Mouse (Mus musculus): ENCODE data around the gene Dennd1b. TPM values are rescaled to one million over a fixed set of nuclear protein-coding genes. Genes with fewer than 3 reads are reported as not detected.

Gene Dennd1b
- polyA plus RNA-seq, 1 experiment = 13.2 TPM

GRCm38 (mm10) chr1:139029521-139029920, 66.3 kb downstream of the Dennd1b start:
- no peak for DNase-seq (ENCODE audit: low read depth in 1 of 2, low spot score in 2 of 2)
- TF ChIP-seq CTCF (IDR thresholded peaks at IDR 0.05; ENCODE audit: extremely low read depth, insufficient read depth, insufficient read length, insufficient replicate concordance) (no peak), POLR2A (IDR thresholded peaks at IDR 0.05; ENCODE audit: low read depth, low read length) (no peak)
- H3K4me1 ChIP-seq (ENCODE audit: control insufficient read depth, insufficient read depth, insufficient read length) = no peaks in the 10 kb centered on the region

GRCm38 (mm10) chr1:139032411-139032810, 69.2 kb downstream of the Dennd1b start:
- Histone ChIP-seq H3K36me3 (ENCODE audit: control insufficient read depth, insufficient read depth, low read length) (no peaks in the 10 kb centered on the region), H3K4me1 (ENCODE audit: control insufficient read depth, insufficient read depth, insufficient read length) (peaks cover 5% of the 10 kb centered on the region; the same call in 1 of the 2 replicates), H3K4me3 (ENCODE audit: extremely low read depth, insufficient read depth, insufficient read length) (no peak overlapping the region), H3K27me3 (ENCODE audit: control insufficient read depth, insufficient read depth, low read length) (no peaks in the 10 kb centered on the region), H3K27ac (ENCODE audit: insufficient read depth, low read length) (no peak overlapping the region)
- TF ChIP-seq CTCF (IDR thresholded peaks at IDR 0.05; ENCODE audit: extremely low read depth, insufficient read depth, insufficient read length, insufficient replicate concordance) (no peak), POLR2A (IDR thresholded peaks at IDR 0.05; ENCODE audit: low read depth, low read length) (no peak)
- no peak for DNase-seq (ENCODE audit: low read depth in 1 of 2, low spot score in 2 of 2)
- 89% methylated on average over 1 of the region's 1 CpGs for WGBS

More at GRCm38 (mm10) chr1:139029521-139029920, 66.3 kb downstream of the Dennd1b start:
- Histone ChIP-seq H3K27me3 (ENCODE audit: control insufficient read depth, insufficient read depth, low read length) (no peaks in the 10 kb centered on the region), H3K4me3 (ENCODE audit: extremely low read depth, insufficient read depth, insufficient read length) (no peak overlapping the region), H3K36me3 (ENCODE audit: control insufficient read depth, insufficient read depth, low read length) (no peaks in the 10 kb centered on the region), H3K27ac (ENCODE audit: insufficient read depth, low read length) (no peak overlapping the region)

GRCm38 (mm10) chr1:139035141-139035540, 71.9 kb downstream of the Dennd1b start:
- Histone ChIP-seq H3K4me3 (ENCODE audit: extremely low read depth, insufficient read depth, insufficient read length) (no peak overlapping the region), H3K36me3 (ENCODE audit: control insufficient read depth, insufficient read depth, low read length) (no peaks in the 10 kb centered on the region), H3K27me3 (ENCODE audit: control insufficient read depth, insufficient read depth, low read length) (no peaks in the 10 kb centered on the region), H3K4me1 (ENCODE audit: control insufficient read depth, insufficient read depth, insufficient read length) (peaks cover 10% of the 10 kb centered on the region; the same call in 1 of the 2 replicates), H3K27ac (ENCODE audit: insufficient read depth, low read length) (no peak overlapping the region)
- TF ChIP-seq CTCF (IDR thresholded peaks at IDR 0.05; ENCODE audit: extremely low read depth, insufficient read depth, insufficient read length, insufficient replicate concordance) (no peak), POLR2A (IDR thresholded peaks at IDR 0.05; ENCODE audit: low read depth, low read length) (no peak)
- DNase-seq (ENCODE audit: low read depth in 1 of 2, low spot score in 2 of 2) = peak in 1 of 2 experiments; percentile 11
- WGBS = 38% methylated on average over 4 of the region's 4 CpGs

GRCm38 (mm10) chr1:139036302-139036701, 73.1 kb downstream of the Dennd1b start:
- peaks cover 10% of the 10 kb centered on the region; the same call in 1 of the 2 replicates for H3K4me1 ChIP-seq (ENCODE audit: control insufficient read depth, insufficient read depth, insufficient read length)
- no peaks in the 10 kb centered on the region for H3K36me3 ChIP-seq (ENCODE audit: control insufficient read depth, insufficient read depth, low read length)
- WGBS = 6% methylated on average over 1 of the region's 1 CpGs
- no peak overlapping the region for H3K27ac ChIP-seq (ENCODE audit: insufficient read depth, low read length)
- no peaks in the 10 kb centered on the region for H3K27me3 ChIP-seq (ENCODE audit: control insufficient read depth, insufficient read depth, low read length)
- TF ChIP-seq POLR2A (IDR thresholded peaks at IDR 0.05; ENCODE audit: low read depth, low read length) (no peak), CTCF (IDR thresholded peaks at IDR 0.05; ENCODE audit: extremely low read depth, insufficient read depth, insufficient read length, insufficient replicate concordance) (no peak)
- DNase-seq (ENCODE audit: low read depth in 1 of 2, low spot score in 2 of 2) = peak; percentile 17 to 29
- no peak overlapping the region for H3K4me3 ChIP-seq (ENCODE audit: extremely low read depth, insufficient read depth, insufficient read length)

- Histone ChIP-seq H3K27ac (ENCODE audit: insufficient read depth, low read length) (0 out of 2 replicates have a peak overlapping the region, but pooled peaks have one; percentile 1), H3K36me3 (ENCODE audit: control insufficient read depth, insufficient read depth, low read length) (no peaks in the 10 kb centered on the region), H3K4me3 (ENCODE audit: extremely low read depth, insufficient read depth, insufficient read length) (no peak overlapping the region), H3K27me3 (ENCODE audit: control insufficient read depth, insufficient read depth, low read length) (no peaks in the 10 kb centered on the region), H3K4me1 (ENCODE audit: control insufficient read depth, insufficient read depth, insufficient read length) (peaks cover 10% of the 10 kb centered on the region; the same call in 1 of the 2 replicates)
- WGBS = 21% methylated on average over 7 of the region's 7 CpGs
- peak in 1 of 2 experiments; percentile 16 for DNase-seq (ENCODE audit: low read depth in 1 of 2, low spot score in 2 of 2)
- TF ChIP-seq CTCF (IDR thresholded peaks at IDR 0.05; ENCODE audit: extremely low read depth, insufficient read depth, insufficient read length, insufficient replicate concordance) (no peak), POLR2A (IDR thresholded peaks at IDR 0.05; ENCODE audit: low read depth, low read length) (no peak)
Observed at GRCm38 (mm10) chr1:139036768-139037507, 73.7 kb downstream of the Dennd1b start.

GRCm38 (mm10) chr1:139038074-139038473, 74.8 kb downstream of the Dennd1b start:
- no peak for DNase-seq (ENCODE audit: low read depth in 1 of 2, low spot score in 2 of 2)
- no peak for TF ChIP-seq CTCF (IDR thresholded peaks at IDR 0.05; ENCODE audit: extremely low read depth, insufficient read depth, insufficient read length, insufficient replicate concordance)
- no peak for TF ChIP-seq POLR2A (IDR thresholded peaks at IDR 0.05; ENCODE audit: low read depth, low read length)
- Histone ChIP-seq H3K27ac (ENCODE audit: insufficient read depth, low read length) (no peak overlapping the region), H3K27me3 (ENCODE audit: control insufficient read depth, insufficient read depth, low read length) (no peaks in the 10 kb centered on the region), H3K4me3 (ENCODE audit: extremely low read depth, insufficient read depth, insufficient read length) (no peak overlapping the region), H3K36me3 (ENCODE audit: control insufficient read depth, insufficient read depth, low read length) (no peaks in the 10 kb centered on the region), H3K4me1 (ENCODE audit: control insufficient read depth, insufficient read depth, insufficient read length) (peaks cover 10% of the 10 kb centered on the region; the same call in 1 of the 2 replicates)
- 91% methylated on average over 4 of the region's 4 CpGs for WGBS

GRCm38 (mm10) chr1:139038620-139039019, 75.4 kb downstream of the Dennd1b start:
- no peak for DNase-seq (ENCODE audit: low read depth in 1 of 2, low spot score in 2 of 2)
- no peaks in the 10 kb centered on the region for H3K36me3 ChIP-seq (ENCODE audit: control insufficient read depth, insufficient read depth, low read length)
- H3K4me3 ChIP-seq (ENCODE audit: extremely low read depth, insufficient read depth, insufficient read length) = no peak overlapping the region
- peaks cover 10% of the 10 kb centered on the region; the same call in 1 of the 2 replicates for H3K4me1 ChIP-seq (ENCODE audit: control insufficient read depth, insufficient read depth, insufficient read length)
- TF ChIP-seq CTCF (IDR thresholded peaks at IDR 0.05; ENCODE audit: extremely low read depth, insufficient read depth, insufficient read length, insufficient replicate concordance) (no peak), POLR2A (IDR thresholded peaks at IDR 0.05; ENCODE audit: low read depth, low read length) (no peak)
- H3K27me3 ChIP-seq (ENCODE audit: control insufficient read depth, insufficient read depth, low read length) = no peaks in the 10 kb centered on the region
- H3K27ac ChIP-seq (ENCODE audit: insufficient read depth, low read length) = no peak overlapping the region
- WGBS = 85% methylated on average over 3 of the region's 3 CpGs
